Mouse (Mus musculus): ENCODE results near the gene Tpp1.
A peak's percentile ranks its signal among the peaks of the same experiment; 100 is the strongest.

The Tpp1 gene

DNA sequence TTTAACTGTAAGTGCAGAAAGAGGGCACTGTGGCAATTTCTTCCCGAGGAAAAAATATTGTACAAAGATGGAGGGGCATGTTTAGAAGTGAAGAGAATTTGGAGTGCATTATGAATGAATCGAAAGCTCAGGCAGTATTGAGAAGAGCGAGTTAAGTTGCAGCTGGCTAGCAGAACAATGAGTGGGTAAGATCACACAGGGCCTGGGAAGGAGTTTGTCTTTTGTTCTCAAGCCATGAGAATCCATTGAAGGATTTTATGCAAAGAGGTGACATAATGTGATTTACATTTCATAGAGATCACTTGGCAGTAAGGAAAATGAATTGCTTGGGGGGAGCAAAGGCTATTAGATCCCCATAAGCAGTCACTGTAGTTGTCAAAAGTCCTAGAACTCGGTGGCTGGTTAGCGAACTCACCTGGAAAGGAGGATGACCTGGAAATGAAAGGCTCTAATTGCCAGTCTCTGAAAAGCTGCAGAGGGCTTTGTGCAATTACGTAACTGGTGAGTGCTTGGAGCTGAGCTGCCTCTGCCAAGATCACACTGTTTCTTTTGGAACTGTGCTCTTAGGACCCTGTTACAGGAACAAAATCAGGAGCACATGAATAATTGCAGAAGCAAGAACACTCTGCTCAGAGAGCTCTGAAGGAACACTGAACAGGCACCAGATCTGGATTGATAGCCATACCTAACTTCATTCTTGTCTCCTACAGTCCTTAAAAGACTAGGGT, 23.2 kb downstream of the Tpp1 start:
- no peak for DNase-seq (ENCODE audit: low spot score in 2 of 2)

DNA sequence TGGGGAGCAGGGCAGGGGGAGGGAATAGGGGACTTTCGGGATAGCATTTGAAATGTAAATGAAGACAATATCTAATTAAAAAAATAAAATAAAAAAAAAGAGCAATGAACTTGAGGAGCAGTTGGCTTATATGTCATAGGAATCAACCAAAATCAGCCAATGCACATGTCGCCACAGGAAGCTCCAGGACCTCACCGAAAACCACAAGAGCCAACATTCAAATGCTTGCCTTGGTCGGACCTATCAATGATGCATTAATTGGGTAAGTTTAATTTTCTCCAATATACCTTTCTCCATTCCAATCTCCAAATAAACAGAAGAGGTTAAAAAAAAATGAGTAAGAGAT, 25.1 kb downstream of the Tpp1 start:
- no peak for DNase-seq (ENCODE audit: low spot score in 2 of 2)

DNA sequence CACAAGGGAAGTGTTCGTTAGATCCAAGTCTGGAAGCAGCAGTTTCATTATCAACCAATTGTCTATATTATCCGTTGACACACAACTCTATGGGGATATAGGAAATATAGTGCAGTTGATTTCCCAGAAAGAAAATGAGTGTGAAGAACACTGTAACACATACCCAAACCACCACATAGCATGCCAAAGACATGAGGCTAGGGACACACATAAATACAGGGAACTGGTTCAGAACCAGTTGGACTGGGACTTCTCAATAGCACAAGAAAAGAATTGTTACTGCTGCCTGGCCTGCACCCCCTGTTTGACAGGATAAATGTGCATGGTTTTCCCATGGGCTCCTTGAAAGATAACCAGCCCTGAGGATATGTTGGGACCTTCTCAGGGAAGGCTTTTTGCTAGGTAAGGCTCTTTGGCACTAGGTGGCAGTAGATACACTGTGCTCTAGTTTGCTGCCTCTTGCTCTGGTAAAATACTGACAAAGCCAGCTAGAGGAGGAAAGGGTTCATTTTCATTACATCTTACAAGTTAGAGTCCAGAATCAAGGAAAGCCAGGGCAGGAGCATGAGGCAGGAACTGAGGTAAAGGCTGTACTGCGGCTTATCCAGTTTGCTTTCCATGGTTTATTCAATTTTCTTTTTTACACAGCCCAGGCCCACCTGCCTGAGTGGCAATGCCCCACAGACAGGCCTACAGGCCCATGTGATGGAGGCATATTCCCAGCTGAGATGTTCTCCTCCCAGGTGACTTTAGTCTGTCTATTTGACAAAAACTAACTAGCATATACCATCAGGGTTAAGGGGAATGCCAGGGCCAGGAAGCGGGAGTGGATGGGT, 25.7 kb downstream of the Tpp1 start:
- peak in 1 of 2 experiments; percentile 25 for DNase-seq (ENCODE audit: low spot score in 2 of 2)

DNA sequence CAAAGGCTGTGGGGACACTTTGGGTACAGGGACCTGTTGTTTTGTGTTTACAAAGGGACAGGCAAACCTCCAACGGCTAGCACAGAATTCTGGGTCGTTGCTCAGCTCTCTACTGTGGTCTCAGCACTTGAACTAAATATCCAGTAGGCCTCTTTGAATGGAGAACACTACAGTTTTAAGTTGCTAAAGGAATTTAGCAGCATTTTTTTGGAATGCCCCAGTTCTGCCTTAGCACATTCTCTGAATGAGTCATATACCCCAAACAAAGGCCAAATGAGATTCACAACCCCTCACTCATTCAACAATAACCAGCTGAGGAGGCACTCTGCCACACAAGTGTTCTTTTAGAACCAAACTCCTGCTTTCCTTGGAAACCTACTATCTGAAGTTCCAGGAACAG, 30.1 kb downstream of the Tpp1 start:
- DNase-seq (ENCODE audit: low spot score in 2 of 2): no peak

DNA sequence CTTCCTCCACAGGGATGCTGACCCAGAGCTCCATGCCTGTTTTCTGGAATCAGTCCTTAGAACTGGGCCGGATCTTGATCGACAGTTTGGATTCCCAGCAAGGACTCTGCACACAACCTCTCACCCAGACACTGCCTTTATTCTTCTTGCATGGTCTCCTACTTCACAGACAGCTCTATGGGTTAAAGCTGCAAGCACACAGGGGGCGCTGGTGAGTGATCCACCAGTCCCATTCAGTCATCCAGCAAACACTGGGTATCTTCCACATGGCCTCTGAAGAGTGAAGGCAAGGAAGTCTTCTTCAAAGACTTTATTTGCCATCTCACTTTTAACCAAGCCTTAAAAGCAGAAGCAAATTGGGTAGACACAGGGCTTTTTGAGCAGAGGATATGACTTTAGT, 36.7 kb downstream of the Tpp1 start:
- DNase-seq (ENCODE audit: low spot score in 2 of 2): no peak

DNA sequence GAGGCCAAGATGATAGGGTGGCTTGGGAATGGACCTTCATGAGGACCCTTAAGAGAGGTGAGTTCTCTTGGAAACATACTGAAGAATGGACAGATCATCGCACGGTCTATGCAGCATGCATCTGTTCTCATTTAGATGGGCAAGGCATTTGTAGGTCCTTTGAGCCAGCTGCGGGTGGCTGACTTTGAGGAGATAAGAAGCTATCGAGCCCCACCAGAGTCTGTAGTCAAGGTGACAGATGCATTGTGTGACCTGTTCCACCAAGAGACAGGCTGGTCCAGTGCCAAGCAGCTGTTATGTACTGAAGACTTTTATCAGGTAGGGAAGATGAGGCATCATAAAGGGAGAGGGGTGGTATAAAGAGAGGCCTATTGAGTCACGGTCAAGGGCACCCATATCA, 43.3 kb downstream of the Tpp1 start:
- DNase-seq (ENCODE audit: low spot score in 2 of 2): no peak

DNA sequence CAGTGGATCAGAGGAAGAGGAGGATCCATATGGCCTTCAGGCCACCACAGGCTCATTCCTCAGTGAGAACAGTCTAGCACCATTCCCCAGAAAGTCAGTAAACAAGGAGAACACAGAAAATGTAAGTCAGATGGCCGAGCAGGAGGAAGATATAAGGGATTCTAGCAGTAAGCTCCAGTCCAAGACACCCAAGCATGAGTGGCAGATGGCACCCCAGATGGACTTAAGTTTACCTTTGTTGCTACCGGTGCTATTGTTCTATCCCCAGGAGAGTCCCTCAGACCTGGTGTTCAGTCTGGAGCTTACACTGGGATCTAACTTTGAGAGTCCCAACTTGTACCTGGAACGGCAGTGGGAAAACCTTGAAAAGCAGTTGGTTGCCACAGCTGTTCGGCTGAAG, 48.2 kb downstream of the Tpp1 start:
- DNase-seq (ENCODE audit: low spot score in 2 of 2): no peak

DNA sequence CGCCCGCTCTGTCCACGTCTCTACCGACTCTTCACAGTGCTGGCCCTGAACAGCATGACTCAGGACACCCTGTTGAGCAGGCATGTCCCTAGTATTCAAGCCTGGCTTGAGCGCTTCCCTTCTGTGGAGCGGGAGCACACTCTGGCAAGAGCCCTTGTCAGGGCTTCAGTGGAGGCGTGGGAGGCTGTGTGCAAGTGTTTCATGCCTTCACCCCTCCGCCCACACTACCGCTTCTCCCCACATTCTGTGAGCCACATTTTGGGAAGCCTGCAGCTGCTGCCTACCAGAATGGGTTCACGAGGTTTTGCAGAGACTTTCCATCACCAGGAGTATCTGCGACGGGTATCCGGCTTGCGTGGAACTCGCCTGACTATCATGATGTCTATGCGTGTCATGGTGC, 48.9 kb downstream of the Tpp1 start:
- DNase-seq (ENCODE audit: low spot score in 2 of 2): no peak
